Mouse (Mus musculus) lung, embryonic 14.5 days (tissue): ENCODE measurements at regions not wholly inside any gene's neighbourhood (a gene's known extent, or its start where the extent isn't known, plus 50 kb on each side); places are given as distances from the start of the nearest gene placed in this dataset.

Source experiments
- ATAC-seq: fragments of 200-750 bp; cut with Nextera tagmentation; 2 replicates; pipeline ENCODE4 v1.8.0; 2017; ENCODE audit warnings: mild to moderate bottlenecking, moderate TSS enrichment, moderate library complexity; ENCODE audit not compliant: insufficient read depth
- DNase-seq: peaks from one replicate; pipeline ENCODE4 v3.0.0-alpha.2; 2015
- H3K27ac ChIP-seq: fragments of 300-500 bp; sonication (generic); 2 replicates; pipeline ENCODE4 v1.5.1; 2014; ENCODE audit warnings: low read depth, mild to moderate bottlenecking, moderate library complexity
- H3K27me3 ChIP-seq: fragments of 300-500 bp; sonication (generic); 2 replicates; pipeline ENCODE4 v1.6.1; 2014; ENCODE audit warnings: low read length, control low read depth; ENCODE audit not compliant: insufficient read depth
- H3K36me3 ChIP-seq: fragments of 300-500 bp; sonication (generic); 2 replicates; pipeline ENCODE4 v1.6.1; 2014; ENCODE audit warnings: control low read depth; ENCODE audit not compliant: insufficient read depth
- H3K4me1 ChIP-seq: fragments of 300-500 bp; sonication (generic); 2 replicates; pipeline ENCODE4 v1.6.1; 2014; ENCODE audit warnings: antibody characterized with exemption, control low read depth; ENCODE audit not compliant: insufficient read depth
- H3K4me2 ChIP-seq: fragments of 300-500 bp; sonication (generic); 2 replicates; pipeline ENCODE4 v1.6.1; 2014; ENCODE audit warnings: mild to moderate bottlenecking
- H3K4me3 ChIP-seq: fragments of 300-500 bp; sonication (generic); 2 replicates; pipeline ENCODE4 v1.5.1; 2014; ENCODE audit warnings: low read depth, low read length
- H3K9ac ChIP-seq: fragments of 300-500 bp; sonication (generic); 2 replicates; pipeline ENCODE4 v1.6.1; 2014
- H3K9me3 ChIP-seq: fragments of 300-500 bp; sonication (generic); 2 replicates; pipeline ENCODE4 v1.6.1; 2016; ENCODE audit warnings: low read depth, low read length, control low read depth
- CTCF ChIP-seq: IDR thresholded peaks from 2 replicates; pipeline ENCODE4 v1.5.1; 2016; ENCODE audit warnings: antibody characterized with exemption, low read depth
- whole genome bisulfite sequencing: fragments of 180-500 bp; shearing (Covaris S2); extraction: QIAGEN DNeasy Blood & Tissue Kit; methylation state at CpG from one replicate; pipeline ENCODE4 v1.1.7; 2014; 5-methylcytosine and 5-hydroxymethylcytosine counted together

GRCm38 (mm10) chr2:72592011-72592410 lies 116.1 kb downstream of the Cdca7 start:
- Histone ChIP-seq H3K9ac (no peak overlapping the region), H3K4me1 (no peaks in the 10 kb centered on the region), H3K9me3 (no peaks in the 10 kb centered on the region), H3K36me3 (no peaks in the 10 kb centered on the region), H3K27me3 (no peaks in the 10 kb centered on the region), H3K4me2 (no peak overlapping the region), H3K27ac (no peak overlapping the region), H3K4me3 (no peak overlapping the region)
- DNase-seq (no peak), ATAC-seq (no peak)
- no peak for TF ChIP-seq CTCF
- 15% methylated on average over 3 of the region's 3 CpGs for WGBS

- no peak for ATAC-seq
- no peak overlapping the region for H3K4me3 ChIP-seq
- no peaks in the 10 kb centered on the region for H3K4me1 ChIP-seq
- no peaks in the 10 kb centered on the region for H3K9me3 ChIP-seq
- H3K27ac ChIP-seq, result no peak overlapping the region
- DNase-seq, result peak; percentile 42
- no peaks in the 10 kb centered on the region for H3K27me3 ChIP-seq
- WGBS, result 43% methylated on average over 14 of the region's 14 CpGs
- no peaks in the 10 kb centered on the region for H3K36me3 ChIP-seq
- H3K4me2 ChIP-seq, result no peak overlapping the region
- TF ChIP-seq CTCF, result no peak
- no peak overlapping the region for H3K9ac ChIP-seq
Observed at GRCm38 (mm10) chr2:72596994-72597925, 121.3 kb downstream of the Cdca7 start.

- Histone ChIP-seq H3K36me3 (no peaks in the 10 kb centered on the region), H3K27me3 (no peaks in the 10 kb centered on the region), H3K27ac (no peak overlapping the region), H3K4me1 (no peaks in the 10 kb centered on the region), H3K4me3 (no peak overlapping the region), H3K9ac (no peak overlapping the region), H3K9me3 (no peaks in the 10 kb centered on the region), H3K4me2 (no peak overlapping the region)
- no peak for ATAC-seq
- WGBS, result 49% methylated on average over 9 of the region's 9 CpGs
- DNase-seq, result no peak
- no peak for TF ChIP-seq CTCF
Observed at GRCm38 (mm10) chr2:72597941-72598340, 122.0 kb downstream of the Cdca7 start.

- no peak overlapping the region for H3K4me2 ChIP-seq
- no peak overlapping the region for H3K27ac ChIP-seq
- no peaks in the 10 kb centered on the region for H3K27me3 ChIP-seq
- H3K9ac ChIP-seq, result no peak overlapping the region
- no peak for TF ChIP-seq CTCF
- H3K36me3 ChIP-seq, result no peaks in the 10 kb centered on the region
- H3K9me3 ChIP-seq, result no peaks in the 10 kb centered on the region
- no peak for DNase-seq
- ATAC-seq, result no peak
- no peak overlapping the region for H3K4me3 ChIP-seq
- H3K4me1 ChIP-seq, result no peaks in the 10 kb centered on the region
Observed at GRCm38 (mm10) chr2:72600723-72601122, 124.8 kb downstream of the Cdca7 start.

GRCm38 (mm10) chr2:72602152-72602551 lies 126.2 kb downstream of the Cdca7 start:
- Histone ChIP-seq H3K4me1 (no peaks in the 10 kb centered on the region), H3K27me3 (no peaks in the 10 kb centered on the region), H3K27ac (no peak overlapping the region), H3K4me3 (no peak overlapping the region), H3K36me3 (no peaks in the 10 kb centered on the region), H3K9ac (no peak overlapping the region), H3K9me3 (no peaks in the 10 kb centered on the region), H3K4me2 (no peak overlapping the region)
- DNase-seq (no peak), ATAC-seq (no peak)
- TF ChIP-seq CTCF, result no peak
- 79% methylated on average over 1 of the region's 1 CpGs for WGBS

- no peak for TF ChIP-seq CTCF
- Histone ChIP-seq H3K4me1 (peaks cover 6% of the 10 kb centered on the region; the same call in 1 of the 2 replicates), H3K9ac (no peak overlapping the region), H3K4me3 (no peak overlapping the region), H3K27ac (no peak overlapping the region), H3K27me3 (no peaks in the 10 kb centered on the region), H3K36me3 (no peaks in the 10 kb centered on the region), H3K4me2 (no peak overlapping the region), H3K9me3 (no peaks in the 10 kb centered on the region)
- ATAC-seq (no peak), DNase-seq (no peak)
- WGBS, result 84% methylated on average over 3 of the region's 3 CpGs
Observed at GRCm38 (mm10) chr2:72612221-72612620, 136.3 kb downstream of the Cdca7 start.

GRCm38 (mm10) chr2:72614256-72614655 lies 138.3 kb downstream of the Cdca7 start:
- DNase-seq, result peak; percentile 87
- WGBS, result 28% methylated on average over 8 of the region's 8 CpGs
- Histone ChIP-seq H3K4me2 (no peak overlapping the region), H3K27ac (no peak overlapping the region), H3K27me3 (no peaks in the 10 kb centered on the region), H3K4me3 (no peak overlapping the region), H3K9me3 (no peaks in the 10 kb centered on the region), H3K9ac (no peak overlapping the region), H3K36me3 (no peaks in the 10 kb centered on the region), H3K4me1 (peaks cover 6% of the 10 kb centered on the region; the same call in 1 of the 2 replicates)
- ATAC-seq, result peak; percentile 71
- no peak for TF ChIP-seq CTCF
